Mouse (Mus musculus) heart, adult 18-20 months (tissue): ENCODE measurements around the gene Rint1. TPM values are rescaled to one million over a fixed set of nuclear protein-coding genes. Genes with fewer than 3 reads are reported as not detected.
"Not testable (repeated sequence)": the region's sequence is repeated elsewhere in the genome, so short reads cannot be mapped to it uniquely, and the experiment has no call there.

ENCODE experiments used
- DNase-seq, 2 experiments: peaks; one replicate each; pipeline ENCODE4 v3.0.0; 2021 to 2022; ENCODE audit warnings: mixed read lengths in 1 of 2
- total RNA-seq, 2 experiments: library from RNA; stranded (reverse); gene quantifications; 2 replicates each; pipeline ENCODE4 v1.2.3; 2021

Rint1 gene
- total RNA-seq, 2 experiments from 2014 or later = 14.7 to 15.0 TPM

DNA sequence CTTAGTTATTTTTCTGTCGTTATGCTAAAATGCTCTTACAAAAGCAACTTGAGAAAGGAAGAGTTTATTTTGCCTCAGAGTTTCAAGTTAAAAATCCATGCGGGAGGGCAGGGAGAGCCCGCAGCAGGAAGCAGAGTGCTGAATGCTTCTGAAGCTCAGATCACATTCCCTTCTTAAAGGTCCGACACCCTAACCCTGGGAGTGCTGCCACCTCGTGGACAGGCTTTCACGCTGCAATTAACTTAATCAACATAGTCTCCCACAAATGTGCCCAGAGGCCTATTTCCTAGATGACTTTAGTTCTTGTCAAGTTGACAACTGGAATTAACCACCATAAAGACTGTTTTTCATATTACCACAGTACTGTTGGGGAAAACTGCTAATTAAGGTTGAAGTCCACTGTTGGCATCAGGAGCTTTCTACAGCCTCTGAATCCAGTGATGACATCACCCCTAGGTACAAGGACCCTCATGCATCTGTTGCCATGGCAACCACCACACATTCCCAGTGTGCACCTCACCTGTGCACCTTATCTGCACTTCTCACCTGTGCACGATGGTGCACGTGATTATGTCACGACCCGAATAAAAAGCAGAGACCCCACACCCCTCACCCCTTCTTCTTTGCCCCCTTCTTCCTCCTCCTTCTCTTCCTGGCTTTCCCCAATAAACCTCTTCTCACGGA is 39.0 kb downstream of the Rint1 start:
- DNase-seq = peak; percentile 51 to 83

GRCm38 (mm10) chr5:23830897-23831752 is 43.6 kb downstream of the Rint1 start:
- DNase-seq = peak; percentile 19 to 30

GRCm38 (mm10) chr5:23835691-23836090 is 48.2 kb downstream of the Rint1 start:
- not testable (repeated sequence) for DNase-seq

DNA sequence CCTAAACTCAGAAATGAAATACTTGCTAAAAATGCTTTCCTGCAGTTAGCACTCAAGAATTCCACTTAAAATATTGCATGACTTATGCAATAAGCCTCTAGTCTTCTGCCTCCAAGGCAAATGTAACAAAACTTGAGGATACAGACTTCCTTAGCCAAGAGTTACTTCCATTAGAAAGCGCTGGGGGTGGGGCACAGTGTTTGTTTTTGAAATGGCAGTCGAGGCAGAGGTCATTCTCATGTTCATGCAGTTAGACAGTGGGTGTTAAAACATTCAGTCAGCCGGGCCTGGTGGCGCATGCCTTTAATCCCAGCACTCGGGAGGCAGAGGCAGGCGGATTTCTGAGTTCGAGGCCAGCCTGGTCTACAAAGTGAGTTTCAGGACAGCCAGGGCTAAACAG is 50.6 kb downstream of the Rint1 start:
- DNase-seq = no peak

DNA sequence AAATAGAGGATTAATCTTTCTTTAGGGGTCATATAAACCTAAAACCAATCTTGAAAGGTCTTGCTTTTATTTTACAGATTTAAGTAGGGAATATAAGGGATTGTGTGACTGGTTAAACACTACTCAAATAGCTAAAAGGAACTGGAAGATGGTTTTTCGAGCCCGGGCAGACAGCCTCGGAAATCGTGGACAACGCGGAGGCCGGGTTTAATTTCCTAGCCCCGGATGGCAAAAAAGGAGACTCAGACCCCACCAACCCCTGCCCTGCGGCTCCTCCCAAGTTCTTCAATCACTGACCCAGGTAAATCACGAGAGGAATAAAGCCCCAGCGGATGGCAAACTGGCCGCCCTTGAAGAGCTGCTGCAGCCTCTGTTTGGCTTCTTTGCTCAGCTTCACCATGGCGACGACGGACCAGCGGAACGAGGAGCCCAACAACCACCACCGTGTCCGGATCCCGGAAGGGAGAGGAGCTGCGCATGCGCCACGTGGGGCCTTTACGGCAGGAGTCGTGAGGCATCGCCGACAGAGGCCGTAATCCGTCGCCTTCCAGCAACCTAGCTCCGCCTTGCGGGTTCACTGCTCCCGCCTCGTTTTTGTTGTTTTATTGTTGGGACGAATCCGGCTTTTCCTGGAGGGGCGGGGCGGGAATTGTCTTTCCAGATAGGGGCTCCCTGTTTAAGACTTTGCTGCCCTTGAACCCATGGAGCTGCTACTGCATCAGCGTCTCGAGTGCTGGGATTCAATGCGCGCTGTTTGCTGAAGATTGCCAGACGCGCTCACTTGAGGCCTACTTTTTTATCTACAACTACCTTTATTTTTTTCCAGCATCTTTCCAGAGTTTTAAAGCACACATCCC is 56.4 kb downstream of the Rint1 start, which contains the start of gene Tomm7:
Gene Tomm7 (minus strand): TSS at position 488 of the 857 bp plus-strand sequence.
- peak; percentile 96 to 99 for DNase-seq

DNA sequence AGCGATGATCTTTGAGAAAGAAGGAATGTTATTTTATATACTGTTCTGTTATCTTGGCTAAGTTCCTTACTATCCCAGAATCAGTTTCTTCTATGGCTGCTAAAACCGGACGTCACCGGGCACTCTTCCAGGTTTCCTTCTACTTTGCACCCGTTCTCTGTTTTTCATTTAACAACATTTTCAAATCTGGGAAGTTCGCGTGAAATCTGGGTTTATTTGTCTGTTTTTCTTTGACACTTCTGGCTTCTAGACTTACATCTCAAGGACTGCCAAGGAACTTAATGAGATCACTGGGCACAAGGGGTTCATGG is 57.0 kb downstream of the Rint1 start:
- DNase-seq = peak; percentile 51 to 63

- no peak for DNase-seq
Measured at GRCm38 (mm10) chr5:23845141-23845540, 57.6 kb downstream of the Rint1 start.

GRCm38 (mm10) chr5:23850345-23851159 is 63.0 kb downstream of the Rint1 start:
- DNase-seq = peak; percentile 93 to 95

- not testable (repeated sequence) for DNase-seq
Measured at GRCm38 (mm10) chr5:23851160-23851555, 63.6 kb downstream of the Rint1 start.

GRCm38 (mm10) chr5:23852916-23853315 is 65.4 kb downstream of the Rint1 start:
- DNase-seq = not testable (repeated sequence)

DNA sequence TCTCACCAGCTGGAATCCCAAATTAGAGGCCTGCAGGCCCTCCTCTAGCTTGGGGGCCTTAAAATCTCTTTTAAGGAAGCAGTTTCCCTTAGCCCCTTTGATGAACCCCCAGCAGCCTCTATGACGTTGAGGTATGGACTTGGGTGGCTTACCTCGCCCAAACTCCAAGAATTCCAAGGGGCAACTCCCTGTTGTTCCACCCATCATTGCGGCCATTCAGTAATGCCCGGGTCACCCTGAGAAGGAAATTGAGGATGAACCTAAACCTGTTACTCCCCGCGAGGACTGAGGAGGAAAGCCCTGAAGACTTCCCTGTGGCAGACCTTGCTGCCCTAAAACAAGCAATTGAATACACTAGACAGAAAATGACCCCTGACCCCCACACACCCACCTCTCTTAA is 68.0 kb downstream of the Rint1 start:
- DNase-seq = no peak

GRCm38 (mm10) chr5:23856164-23856563 is 68.7 kb downstream of the Rint1 start:
- no peak for DNase-seq

- no peak for DNase-seq
Measured at GRCm38 (mm10) chr5:23857189-23857588, 69.7 kb downstream of the Rint1 start.

DNA sequence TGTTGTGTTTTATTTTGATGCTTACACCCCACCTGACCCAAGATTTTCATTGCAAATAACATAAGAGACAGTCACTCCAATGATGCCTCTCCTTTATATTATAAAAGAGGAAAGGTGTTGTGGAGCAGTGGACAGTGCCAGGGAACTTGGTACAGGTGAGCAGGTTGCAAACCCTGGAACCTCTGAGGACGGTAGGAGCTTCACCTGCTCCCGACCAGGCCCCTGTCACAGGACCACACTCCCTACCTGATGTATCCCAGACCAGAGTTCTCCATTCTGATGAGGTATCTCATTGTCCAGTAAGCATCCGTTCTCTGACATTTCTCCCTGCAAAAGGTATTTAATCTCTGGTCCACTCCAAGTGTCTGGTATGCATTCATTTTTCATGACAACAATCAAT is 70.5 kb downstream of the Rint1 start:
- no peak for DNase-seq

DNA sequence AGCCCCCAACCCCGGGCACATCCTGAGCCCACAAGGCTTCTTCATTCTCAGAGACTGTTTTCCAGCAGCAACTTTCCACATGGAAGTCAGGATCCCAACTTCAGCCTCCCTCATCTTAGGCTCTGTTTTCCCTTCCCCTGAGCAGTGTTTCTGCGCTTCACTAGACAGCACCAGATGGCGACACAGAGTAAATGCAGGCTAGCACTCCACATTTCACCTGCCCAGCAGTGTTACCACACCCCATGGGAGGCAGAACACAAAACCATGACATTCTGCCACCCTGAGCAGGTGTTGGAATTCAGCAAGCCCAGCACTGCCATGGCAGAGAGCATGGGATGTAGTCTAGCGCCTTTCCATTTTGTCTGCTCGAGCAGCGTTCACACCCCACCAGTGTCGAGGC is 71.1 kb downstream of the Rint1 start:
- no peak for DNase-seq

DNA sequence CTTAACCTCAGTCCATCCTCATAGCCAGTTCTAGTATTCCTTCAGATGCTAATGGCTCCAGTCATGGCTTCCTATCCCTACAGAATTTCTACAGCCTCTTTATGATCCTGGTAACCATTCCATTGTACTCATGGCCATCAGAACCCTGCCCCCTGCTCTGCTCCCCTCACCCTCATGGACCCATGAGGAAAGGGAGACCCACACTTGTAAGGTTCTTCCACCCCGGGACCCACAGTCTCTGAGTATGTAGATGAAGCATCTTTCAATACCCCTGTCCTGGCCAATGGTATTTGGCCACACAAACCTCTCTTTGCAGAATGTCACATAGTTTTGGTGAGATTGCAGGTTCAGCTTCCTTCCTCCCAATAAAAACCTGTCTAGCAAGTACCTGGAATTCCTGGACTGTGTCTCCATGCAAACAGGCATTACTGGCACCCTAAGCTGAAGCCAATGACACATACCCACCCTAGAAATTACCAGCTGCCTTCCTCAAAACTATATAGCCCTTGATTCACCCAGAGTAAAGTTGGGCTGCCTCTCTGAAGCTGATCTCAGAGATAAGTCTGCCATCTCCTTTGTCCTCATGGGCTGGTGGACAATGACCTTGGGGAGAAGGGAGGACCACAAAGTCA is 71.7 kb downstream of the Rint1 start:
- no peak for DNase-seq

DNA sequence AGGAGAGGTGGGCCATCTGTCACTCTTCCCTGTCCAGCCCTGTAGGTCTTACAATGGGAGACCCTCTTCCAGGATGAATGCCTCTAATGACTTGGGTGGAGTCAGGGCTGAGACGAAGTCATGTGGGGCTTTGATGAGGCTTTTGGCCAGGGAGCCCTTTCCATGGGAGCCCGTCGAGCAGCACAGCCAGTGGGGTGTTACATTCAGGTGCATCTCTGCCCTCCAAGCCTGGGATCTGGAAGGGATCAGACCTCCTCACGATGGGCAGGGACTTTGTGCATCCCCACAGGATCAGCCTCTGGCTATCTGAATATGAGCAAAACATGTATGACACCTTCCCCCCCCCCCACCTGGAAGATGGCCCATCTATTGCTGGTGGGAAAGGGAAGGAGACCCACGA is 72.4 kb downstream of the Rint1 start:
- no peak for DNase-seq

GRCm38 (mm10) chr5:23861721-23862120 is 74.2 kb downstream of the Rint1 start:
- no peak for DNase-seq

GRCm38 (mm10) chr5:23862291-23862690 is 74.8 kb downstream of the Rint1 start:
- peak; percentile 77 to 81 for DNase-seq

DNA sequence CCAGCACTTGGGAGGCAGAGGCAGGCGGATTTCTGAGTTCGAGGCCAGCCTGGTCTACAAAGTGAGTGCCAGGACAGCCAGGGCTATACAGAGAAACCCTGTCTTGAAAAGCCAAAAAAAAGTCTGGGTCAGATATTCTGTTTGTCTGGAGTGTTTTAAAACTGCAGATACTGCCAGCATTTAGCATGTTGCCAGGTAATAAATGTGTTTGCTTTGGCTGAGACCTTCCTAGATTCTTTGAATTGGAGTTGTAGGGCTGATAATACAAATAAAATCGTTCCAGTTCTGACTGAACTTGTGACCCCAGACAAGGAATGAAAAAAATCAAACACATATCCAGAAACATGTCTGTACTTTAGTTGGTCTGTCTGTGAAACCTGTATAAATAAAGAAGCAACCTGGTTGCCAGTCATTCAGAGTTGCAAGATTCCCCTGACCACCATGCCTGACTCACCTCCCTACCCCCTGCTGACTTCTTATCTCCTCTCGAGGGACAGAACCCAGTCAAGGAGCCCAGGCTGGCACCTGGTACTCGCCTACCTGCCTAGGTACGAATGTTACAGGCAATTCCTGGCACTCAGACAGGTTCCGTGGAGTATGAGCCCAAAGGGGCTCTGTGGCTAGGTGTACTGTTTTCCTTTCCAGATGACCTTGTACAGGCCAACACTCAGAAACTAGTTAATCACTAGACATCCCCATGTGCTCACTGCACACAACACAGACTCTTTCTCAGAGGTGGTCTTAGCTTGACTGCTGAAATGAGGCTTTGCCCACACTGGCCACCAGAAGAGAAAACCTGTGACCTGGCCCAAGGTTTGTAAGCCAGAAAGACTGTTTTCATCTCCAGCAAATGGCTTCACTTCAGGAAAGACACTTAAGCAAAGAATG is 75.9 kb downstream of the Rint1 start:
- DNase-seq = peak in 1 of 2 experiments; percentile 30
